In genomic region chr13:22747524-22747923, GRCm38 (mm10) we compare ENCODE assay signal across 18 mouse cellular contexts. TPM values are rescaled to one million over a fixed set of nuclear protein-coding genes. Genes with fewer than 3 reads are reported as not detected.
DNase-seq lines count a peak whose midpoint lies in the region; ATAC-seq and TF ChIP-seq lines count a peak whose summit lies in the region.
"Had no signal": no experiment of that assay in that cellular context is flagged by ENCODE, and none has a peak within 500 bp of the region (broad histone marks: within the 10 kb centered on the region; RNA-seq: fewer than 3 reads in every experiment).

No protein-coding gene starts in this region.

- no peak overlapping the region for H3K27ac ChIP-seq in hindbrain, postnatal 0 days
- no peak overlapping the region for H3K27ac ChIP-seq in hindbrain, embryonic 10.5 days
- no peak overlapping the region for H3K27ac ChIP-seq in neural tube, embryonic 15.5 days (replicated peaks)
- H3K27ac ChIP-seq: heart, embryonic 15.5 days; kidney, embryonic 15.5 days; limb, embryonic 15.5 days; midbrain, embryonic 13.5 days had no signal

- no peaks in the 10 kb centered on the region for H3K27me3 ChIP-seq in hindbrain, postnatal 0 days (ENCODE audit: insufficient read depth, low read length)
- H3K27me3 ChIP-seq in hindbrain, embryonic 10.5 days (ENCODE audit: insufficient read depth, poor library complexity, severe bottlenecking): no peaks in the 10 kb centered on the region
- H3K27me3 ChIP-seq in neural tube, embryonic 15.5 days (replicated peaks): no peaks in the 10 kb centered on the region
- H3K27me3 ChIP-seq: heart, embryonic 15.5 days; kidney, embryonic 15.5 days; limb, embryonic 15.5 days; midbrain, embryonic 13.5 days had no signal

- DNase-seq in hindbrain, postnatal 0 days (ENCODE audit: low spot score): peak; percentile 56
- DNase-seq in hindbrain, embryonic 10.5 days (ENCODE audit: low spot score): no peak
- DNase-seq in 416B (ENCODE audit: low read depth) (peak; percentile 8), A20 (ENCODE audit: low read depth, low spot score) (peak; percentile 24)
- DNase-seq in brain, embryonic 14.5 days (ENCODE audit: low read depth): peak; percentile 15
- no peak for DNase-seq in right cerebral cortex, postnatal 4 days
- DNase-seq: adrenal gland, adult 8-10 months; cerebellum, adult 8-10 months; heart, adult 11 months; liver, postnatal 0 days; lung, postnatal 4 days had no signal

- no peak for TF ChIP-seq POLR2A in brain, embryonic 14.5 days (IDR thresholded peaks at IDR 0.05; ENCODE audit: borderline replicate concordance, extremely low read depth, insufficient read depth, insufficient read length, poor library complexity, severe bottlenecking)

- H3K4me2 ChIP-seq in hindbrain, postnatal 0 days (ENCODE audit: low read depth, low read length): no peak overlapping the region
- H3K4me2 ChIP-seq in neural tube, embryonic 15.5 days: no peak overlapping the region
- H3K4me2 ChIP-seq: heart, embryonic 15.5 days; kidney, embryonic 15.5 days; limb, embryonic 15.5 days; midbrain, embryonic 13.5 days had no signal

- no peaks in the 10 kb centered on the region for H3K36me3 ChIP-seq in hindbrain, postnatal 0 days (ENCODE audit: insufficient read depth, low read length)
- no peaks in the 10 kb centered on the region for H3K36me3 ChIP-seq in hindbrain, embryonic 10.5 days
- H3K36me3 ChIP-seq in neural tube, embryonic 15.5 days: no peaks in the 10 kb centered on the region
- H3K36me3 ChIP-seq: heart, embryonic 15.5 days; kidney, embryonic 15.5 days; limb, embryonic 15.5 days; midbrain, embryonic 13.5 days had no signal

- 0 out of 2 replicates have a peak, but pooled peaks have one; percentile 59 for ATAC-seq in hindbrain, postnatal 0 days
- ATAC-seq in neural tube, embryonic 15.5 days (ENCODE audit: low FRiP score): no peak
- ATAC-seq: hindbrain, embryonic 16.5 days; liver, postnatal 0 days; midbrain, embryonic 13.5 days had no signal

- no peak overlapping the region for H3K4me3 ChIP-seq in hindbrain, postnatal 0 days (ENCODE audit: low read length)
- no peak overlapping the region for H3K4me3 ChIP-seq in hindbrain, embryonic 10.5 days
- no peak overlapping the region for H3K4me3 ChIP-seq in neural tube, embryonic 15.5 days (replicated peaks)
- H3K4me3 ChIP-seq: heart, embryonic 15.5 days; kidney, embryonic 15.5 days; limb, embryonic 15.5 days; midbrain, embryonic 13.5 days had no signal

- no peak overlapping the region for H3K9ac ChIP-seq in hindbrain, postnatal 0 days (replicated peaks; ENCODE audit: low read length)
- H3K9ac ChIP-seq in neural tube, embryonic 15.5 days (replicated peaks): no peak overlapping the region
- H3K9ac ChIP-seq: heart, embryonic 15.5 days; kidney, embryonic 15.5 days; limb, embryonic 15.5 days; liver, postnatal 0 days; midbrain, embryonic 13.5 days had no signal

- no peaks in the 10 kb centered on the region for H3K4me1 ChIP-seq in hindbrain, postnatal 0 days (ENCODE audit: insufficient read depth, low read length)
- no peaks in the 10 kb centered on the region for H3K4me1 ChIP-seq in hindbrain, embryonic 10.5 days (replicated peaks)
- no peaks in the 10 kb centered on the region for H3K4me1 ChIP-seq in neural tube, embryonic 15.5 days
- H3K4me1 ChIP-seq: heart, embryonic 15.5 days; kidney, embryonic 15.5 days; limb, embryonic 15.5 days; midbrain, embryonic 13.5 days had no signal

- no peaks in the 10 kb centered on the region for H3K9me3 ChIP-seq in hindbrain, postnatal 0 days (ENCODE audit: low read length)
- H3K9me3 ChIP-seq in hindbrain, embryonic 10.5 days: no peaks in the 10 kb centered on the region
- no peaks in the 10 kb centered on the region for H3K9me3 ChIP-seq in neural tube, embryonic 15.5 days (replicated peaks)
- H3K9me3 ChIP-seq: heart, embryonic 15.5 days; kidney, embryonic 15.5 days; limb, embryonic 15.5 days; midbrain, embryonic 13.5 days had no signal

- TF ChIP-seq CTCF in hindbrain, postnatal 0 days (IDR thresholded peaks at IDR 0.05; ENCODE audit: low read depth): peak; percentile 61
- peak; percentile 19; the same call in 1 of the 2 replicates for TF ChIP-seq CTCF in brain, embryonic 14.5 days (IDR thresholded peaks at IDR 0.05; ENCODE audit: borderline replicate concordance, extremely low read depth, insufficient read depth, insufficient read length)

RNA-seq across cellular contexts. Expression of gene Vmn1r207-ps, which starts 18.1 kb away (rescaled TPM):
- total RNA-seq in hindbrain, postnatal 0 days (2014; rRNA removed): not detected in 2 replicates
- polyA plus RNA-seq in hindbrain, postnatal 0 days (2015; fragmentation: Nextera tagmentation; extraction: Ambion mirVana): not detected in 2 replicates
- polyA plus RNA-seq in hindbrain, embryonic 10.5 days (2016; fragmentation: Nextera tagmentation; extraction: Ambion mirVana): not detected in 2 replicates
- polyA plus RNA-seq in brain, embryonic 14.5 days (2012; rRNA removed): not detected in 2 replicates
- polyA plus RNA-seq in neural tube, embryonic 15.5 days (2015; fragmentation: Nextera tagmentation; extraction: Ambion mirVana): not detected in 2 replicates
- total RNA-seq: adrenal gland, adult 8-10 months had no signal
- polyA plus RNA-seq: heart, embryonic 15.5 days; hindbrain, embryonic 16.5 days; kidney, embryonic 15.5 days; limb, embryonic 15.5 days; liver, postnatal 0 days; midbrain, embryonic 13.5 days had no signal

RNA-seq across cellular contexts. Expression of gene Vmn1r208, which starts 29.7 kb away (rescaled TPM):
- not detected in 2 replicates for total RNA-seq in hindbrain, postnatal 0 days (2014; rRNA removed)
- polyA plus RNA-seq in hindbrain, postnatal 0 days (2015; fragmentation: Nextera tagmentation; extraction: Ambion mirVana): not detected in 2 replicates
- not detected in 2 replicates for polyA plus RNA-seq in hindbrain, embryonic 10.5 days (2016; fragmentation: Nextera tagmentation; extraction: Ambion mirVana)
- not detected in 2 replicates for polyA plus RNA-seq in brain, embryonic 14.5 days (2012; rRNA removed)
- not detected in 2 replicates for polyA plus RNA-seq in neural tube, embryonic 15.5 days (2015; fragmentation: Nextera tagmentation; extraction: Ambion mirVana)
- total RNA-seq: adrenal gland, adult 8-10 months; left cerebral cortex, postnatal 14 days had no signal
- polyA plus RNA-seq: heart, embryonic 15.5 days; hindbrain, embryonic 16.5 days; kidney, embryonic 15.5 days; limb, embryonic 15.5 days; liver, postnatal 0 days; midbrain, embryonic 13.5 days had no signal

Comparison
In these comparisons a context has a peak if more than half of its experiments do, and no peak if none do; other contexts are left out.
1. DNase-seq: peak in hindbrain, postnatal 0 days (single experiment), 416B (single experiment), A20 (single experiment) and brain, embryonic 14.5 days (single experiment); none in hindbrain, embryonic 10.5 days (single experiment) and right cerebral cortex, postnatal 4 days (single experiment).